Mouse (Mus musculus) bone marrow macrophage, adult 2 months (primary cell): ENCODE results near the gene Tceal5.

ENCODE experiments used
- CTCF ChIP-seq: IDR thresholded peaks from 2 replicates; pipeline ENCODE4 v1.5.1; 2012; ENCODE audit warnings: low read depth, mild to moderate bottlenecking, low read length, moderate library complexity
- POLR2A ChIP-seq: IDR thresholded peaks from 2 replicates; pipeline ENCODE4 v1.6.1; 2012; ENCODE audit warnings: mild to moderate bottlenecking, low read depth, low read length, borderline replicate concordance

GRCm38 (mm10) chrX:136252023-136252729 lies 48.5 kb upstream of the Tceal5 start:
- TF ChIP-seq CTCF (no peak), POLR2A (no peak)
